Mouse (Mus musculus) small intestine, adult 2 months (tissue): ENCODE measurements around the gene Cog4. TPM values are rescaled to one million over a fixed set of nuclear protein-coding genes. Genes with fewer than 3 reads are reported as not detected.
"Not testable (repeated sequence)": the region's sequence is repeated elsewhere in the genome, so short reads cannot be mapped to it uniquely, and the experiment has no call there.

Experiments used
- H3K27ac ChIP-seq: fragments of 200-500 bp; 2 replicates; pipeline ENCODE4 v1.5.1; 2012; ENCODE audit warnings: low read depth, low read length, control low read depth, inconsistent platforms; ENCODE audit not compliant: insufficient read depth
- H3K27me3 ChIP-seq: fragments of 200-500 bp; 2 replicates; pipeline ENCODE4 v1.6.1; 2012; ENCODE audit warnings: mild to moderate bottlenecking, moderate library complexity, low read length, inconsistent platforms; ENCODE audit not compliant: control insufficient read depth, insufficient read depth
- H3K36me3 ChIP-seq: fragments of 200-500 bp; 2 replicates; pipeline ENCODE4 v1.6.1; 2012; ENCODE audit warnings: mild to moderate bottlenecking, low read length, control low read depth, inconsistent platforms; ENCODE audit not compliant: control insufficient read depth, insufficient read depth
- H3K4me1 ChIP-seq: fragments of 200-500 bp; 2 replicates; pipeline ENCODE4 v1.6.1; 2012; ENCODE audit warnings: low read length, inconsistent platforms, mixed read lengths; ENCODE audit not compliant: control insufficient read depth, insufficient read depth, insufficient read length
- H3K4me3 ChIP-seq: fragments of 200-500 bp; 2 replicates; pipeline ENCODE4 v1.5.1; 2012; ENCODE audit warnings: low read depth, mild to moderate bottlenecking, control low read depth, inconsistent platforms, low read length, moderate library complexity
- CTCF ChIP-seq: fragments of 200-500 bp; IDR thresholded peaks from 2 replicates; pipeline ENCODE4 v1.5.1; 2012; ENCODE audit warnings: low read depth, mild to moderate bottlenecking, control low read depth, inconsistent platforms, low read length, moderate library complexity, mixed read lengths; ENCODE audit not compliant: insufficient replicate concordance, insufficient read length; ENCODE audit errors: extremely low read depth
- POLR2A ChIP-seq: fragments of 200-500 bp; IDR thresholded peaks from 2 replicates; pipeline ENCODE4 v1.6.1; 2012; ENCODE audit warnings: low read depth, mild to moderate bottlenecking, control low read depth, inconsistent platforms, low read length, moderate library complexity
- WGBS: fragments of 180-500 bp; shearing (Covaris S2); methylation state at CpG from one replicate; pipeline ENCODE4 v1.1.7; 2018; 5-methylcytosine and 5-hydroxymethylcytosine counted together
- polyA plus RNA-seq: library from polyadenylated mRNA; depleted of rRNA; stranded (reverse); fragments of >200 nt; gene quantifications from 2 replicates; pipeline ENCODE4 v1.2.3, GENCODE M21; 2012

The Cog4 gene
- polyA plus RNA-seq, 1 experiment: 21.6 TPM

DNA sequence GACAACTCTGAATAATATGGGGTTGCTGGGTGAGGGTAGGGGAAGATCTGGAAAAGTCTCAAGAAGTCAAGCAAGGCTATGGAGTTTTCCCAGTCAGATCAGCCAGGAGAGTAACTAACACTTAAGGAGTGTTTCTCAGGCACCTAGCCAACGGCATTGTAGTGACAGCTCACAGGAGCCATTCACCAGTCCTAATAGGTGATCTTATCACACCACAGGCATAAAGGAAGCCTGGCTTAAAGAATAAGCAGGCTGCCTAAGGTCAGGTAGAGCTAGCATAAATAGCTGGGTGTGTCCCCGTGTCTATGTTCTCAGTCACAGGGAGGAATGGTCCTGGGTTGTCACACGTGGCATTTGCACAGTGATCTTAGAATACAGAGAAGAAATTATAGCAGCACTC, 54.7 kb downstream of the Cog4 start:
- WGBS: 22% methylated on average over 3 of the region's 3 CpGs
- Histone ChIP-seq H3K27me3 (no peaks in the 10 kb centered on the region), H3K4me1 (peaks cover 3% of the 10 kb centered on the region; the same call in 1 of the 2 replicates), H3K4me3 (no peak overlapping the region), H3K36me3 (peaks cover 15% of the 10 kb centered on the region), H3K27ac (peak overlapping the region; percentile 89)
- no peak for TF ChIP-seq POLR2A
- no peak for TF ChIP-seq CTCF

- peak within 1 kb of the TSS; percentile 86 for H3K4me3 ChIP-seq
- H3K27me3 ChIP-seq: no peaks in the 10 kb centered on the region
- peaks cover 3% of the 10 kb centered on the region; the same call in 1 of the 2 replicates for H3K4me1 ChIP-seq
- TF ChIP-seq CTCF (no peak), POLR2A (peak; percentile 68; the same call in 1 of the 2 replicates)
- peaks cover 15% of the 10 kb centered on the region for H3K36me3 ChIP-seq
- WGBS: 3% methylated on average over 30 of the region's 30 CpGs
- peak within 1 kb of the TSS; percentile 4; the same call in 1 of the 2 replicates for H3K27ac ChIP-seq
Observed at GRCm38 (mm10) chr8:110901839-110902578, 55.6 kb downstream of the Cog4 start, which contains the start of gene Fuk. Gene Fuk (minus strand): TSS chr8:110902488.

DNA sequence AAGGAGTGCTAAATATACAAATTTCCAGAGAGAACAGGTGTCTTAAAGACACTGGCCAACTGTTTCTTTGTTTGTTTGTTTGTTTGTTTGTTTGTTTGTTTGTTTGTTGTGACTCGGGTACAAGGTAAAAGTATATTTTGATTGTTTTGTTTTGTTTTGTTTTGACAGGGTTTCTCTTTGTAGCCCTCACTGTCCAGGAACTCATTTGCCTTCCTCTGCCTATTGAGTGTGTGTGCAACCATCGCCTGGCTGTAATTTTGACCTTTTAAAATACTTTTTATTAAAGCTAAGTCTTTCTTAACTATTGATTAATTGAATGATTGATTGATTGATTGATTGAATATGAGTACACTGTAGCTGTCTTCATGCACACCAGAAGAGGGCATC, 56.2 kb downstream of the Cog4 start:
- TF ChIP-seq POLR2A: no peak
- TF ChIP-seq CTCF: no peak

GRCm38 (mm10) chr8:110905404-110905803, 59.0 kb downstream of the Cog4 start:
- Histone ChIP-seq H3K36me3 (no peaks in the 10 kb centered on the region), H3K27ac (no peak overlapping the region), H3K27me3 (no peaks in the 10 kb centered on the region), H3K4me3 (no peak overlapping the region), H3K4me1 (peaks cover 3% of the 10 kb centered on the region; the same call in 1 of the 2 replicates)
- WGBS: 86% methylated on average over 6 of the region's 6 CpGs
- no peak for TF ChIP-seq CTCF
- TF ChIP-seq POLR2A: no peak

More for the DNA sequence above, 56.2 kb downstream of the Cog4 start:
- peaks cover 3% of the 10 kb centered on the region; the same call in 1 of the 2 replicates for H3K4me1 ChIP-seq
- H3K27me3 ChIP-seq: no peaks in the 10 kb centered on the region
- 30% methylated on average over 2 of the region's 2 CpGs for WGBS
- no peak overlapping the region for H3K27ac ChIP-seq
- peaks cover 12% of the 10 kb centered on the region for H3K36me3 ChIP-seq
- no peak overlapping the region for H3K4me3 ChIP-seq

GRCm38 (mm10) chr8:110906682-110907081, 60.3 kb downstream of the Cog4 start:
- no peaks in the 10 kb centered on the region for H3K27me3 ChIP-seq
- no peak overlapping the region for H3K27ac ChIP-seq
- WGBS: 90% methylated on average over 1 of the region's 1 CpGs
- TF ChIP-seq POLR2A (no peak), CTCF (no peak)
- H3K36me3 ChIP-seq: no peaks in the 10 kb centered on the region
- H3K4me1 ChIP-seq: no peaks in the 10 kb centered on the region
- H3K4me3 ChIP-seq: no peak overlapping the region

DNA sequence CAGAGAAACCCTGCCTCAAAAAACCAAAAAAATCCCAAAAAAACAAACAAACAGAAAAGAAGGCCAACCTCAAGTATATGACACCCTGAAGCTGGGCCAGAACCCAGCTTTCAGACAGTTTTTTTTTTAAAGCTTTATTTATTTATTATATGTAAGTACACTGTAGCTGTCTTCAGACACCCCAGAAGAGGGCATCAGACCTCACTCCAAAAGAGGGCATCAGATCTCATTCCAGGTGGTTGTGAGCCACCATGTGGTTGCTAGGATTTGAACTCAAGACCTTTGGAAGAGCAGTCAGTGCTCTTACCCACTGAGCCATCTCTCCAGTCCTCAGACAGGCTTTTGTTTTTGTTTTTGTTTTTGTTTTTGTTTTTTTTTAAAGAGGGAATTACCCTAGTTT, 63.5 kb downstream of the Cog4 start:
- H3K27ac ChIP-seq, H3K4me3 ChIP-seq, H3K27me3 ChIP-seq, H3K4me1 ChIP-seq, H3K36me3 ChIP-seq: not testable (repeated sequence)

DNA sequence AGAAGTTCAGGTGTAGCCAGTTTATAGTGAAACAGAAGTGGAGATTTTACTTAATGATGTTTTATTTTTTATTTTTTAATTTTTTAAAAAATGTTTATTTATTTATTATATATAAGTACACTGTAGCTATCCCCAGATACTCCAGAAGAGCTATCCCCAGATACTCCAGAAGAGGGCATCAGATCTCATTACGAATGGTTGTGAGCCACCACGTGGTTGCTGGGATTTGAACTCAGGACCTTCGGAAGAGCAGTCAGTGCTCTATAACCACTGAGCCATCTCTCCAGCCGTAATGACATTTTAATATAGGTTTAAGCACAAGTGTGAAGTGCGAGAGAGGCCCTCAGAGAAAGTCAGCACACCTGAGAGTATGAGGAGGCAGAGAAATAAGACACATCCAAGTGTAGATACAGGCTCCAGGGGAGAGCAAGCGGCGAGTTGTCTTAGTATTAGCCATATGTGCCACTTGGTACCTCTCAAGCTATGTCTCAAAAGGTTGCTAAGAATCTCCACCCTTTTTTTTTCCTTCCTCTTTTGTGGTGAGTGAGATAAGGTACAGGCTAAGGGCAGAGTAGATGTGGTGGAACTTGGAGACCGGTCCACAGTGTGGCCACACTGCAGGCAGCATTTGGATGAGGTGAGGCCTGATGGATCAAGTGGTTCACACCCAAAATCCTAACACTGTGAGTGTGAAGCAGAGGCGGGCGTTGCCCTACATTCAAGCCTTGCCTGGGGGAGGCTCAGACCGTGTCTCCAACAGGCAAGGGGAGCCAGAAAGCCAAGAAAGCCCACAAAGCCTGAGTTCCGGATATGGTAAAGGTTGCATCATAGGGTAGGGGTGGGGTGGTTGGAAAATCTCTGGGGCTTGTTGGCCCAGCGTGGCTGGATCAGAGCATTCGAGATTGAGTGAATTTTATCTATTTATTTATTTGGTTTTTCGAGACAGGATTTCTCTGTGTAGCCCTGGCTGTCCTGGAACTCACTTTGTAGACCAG, 65.5 kb downstream of the Cog4 start:
- Histone ChIP-seq H3K4me1 (no peaks in the 10 kb centered on the region), H3K27me3 (no peaks in the 10 kb centered on the region), H3K36me3 (no peaks in the 10 kb centered on the region), H3K27ac (no peak overlapping the region), H3K4me3 (no peak overlapping the region)
- TF ChIP-seq CTCF (no peak), POLR2A (no peak)
- 75% methylated on average over 15 of the region's 15 CpGs for whole genome bisulfite sequencing
